Mouse (Mus musculus): ENCODE measurements around the gene Tpi1. TPM values are rescaled to one million over a fixed set of nuclear protein-coding genes. Genes with fewer than 3 reads are reported as not detected.

Tpi1 gene
- polyA plus RNA-seq, 1 experiment from 2014 or later, result 383 TPM

DNA sequence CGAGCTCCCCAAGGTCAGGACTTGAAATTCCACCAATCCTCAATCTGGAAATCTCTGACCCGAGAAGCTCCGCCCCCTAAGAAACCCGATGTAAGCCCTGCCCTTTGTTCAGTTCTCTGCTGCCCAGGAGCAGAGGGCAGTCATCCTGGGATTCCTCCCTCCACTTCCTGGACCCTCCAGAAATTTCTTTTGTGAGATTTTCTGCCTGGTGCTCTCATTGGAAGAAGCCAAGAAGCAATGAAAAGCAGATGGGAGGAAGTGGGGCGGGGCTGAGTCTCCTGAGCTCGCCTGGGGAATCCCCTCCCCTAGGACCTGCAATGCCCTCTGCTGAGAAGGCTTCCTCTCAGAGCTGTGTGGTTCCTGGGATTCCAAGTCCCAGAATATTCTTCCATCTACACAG is 31.7 kb downstream of the Tpi1 start:
- Histone ChIP-seq H3K4me1 (peaks cover 9% of the 10 kb centered on the region; the same call in 1 of the 2 replicates), H3K4me2 (no peak overlapping the region), H3K36me3 (replicated peaks) (no peaks in the 10 kb centered on the region), H3K27me3 (replicated peaks) (no peaks in the 10 kb centered on the region), H3K9me3 (no peaks in the 10 kb centered on the region), H3K4me3 (no peak overlapping the region), H3K9ac (no peak overlapping the region), H3K27ac (no peak overlapping the region)
- ATAC-seq (replicated peaks), result no peak
- 23% methylated on average over 6 of the region's 6 CpGs for WGBS

DNA sequence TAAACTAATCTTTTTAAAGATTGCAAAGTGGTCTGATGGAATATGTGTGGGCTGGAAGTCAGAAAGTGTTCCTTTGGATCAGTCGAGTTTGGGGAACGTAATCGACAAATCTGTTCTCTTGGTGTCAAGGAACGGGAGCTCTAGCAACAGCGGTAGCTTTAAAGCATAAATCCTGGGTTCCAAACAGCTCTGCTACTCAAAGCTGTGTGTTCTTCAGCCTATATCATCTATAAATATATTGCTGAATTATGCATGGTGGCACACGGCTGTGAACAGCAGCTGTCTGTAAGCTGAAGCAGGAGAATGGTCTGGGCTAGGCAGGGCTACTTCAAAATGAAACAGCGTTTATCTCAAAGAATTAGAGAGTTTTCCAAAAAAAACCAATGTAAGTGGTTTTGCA is 33.2 kb downstream of the Tpi1 start:
- Histone ChIP-seq H3K4me3 (no peak overlapping the region), H3K36me3 (replicated peaks) (no peaks in the 10 kb centered on the region), H3K4me2 (no peak overlapping the region), H3K9me3 (no peaks in the 10 kb centered on the region), H3K27me3 (replicated peaks) (no peaks in the 10 kb centered on the region), H3K4me1 (peaks cover 9% of the 10 kb centered on the region; the same call in 1 of the 2 replicates), H3K27ac (no peak overlapping the region), H3K9ac (no peak overlapping the region)
- 86% methylated on average over 7 of the region's 7 CpGs for WGBS
- no peak for ATAC-seq (replicated peaks)

GRCm38 (mm10) chr6:124779984-124780416 is 34.1 kb downstream of the Tpi1 start:
- WGBS, result 3% methylated on average over 10 of the region's 10 CpGs
- ATAC-seq (replicated peaks), result no peak
- Histone ChIP-seq H3K9ac (0 out of 2 replicates have a peak overlapping the region, but pooled peaks have one; percentile 17), H3K4me3 (peak overlapping the region; percentile 33), H3K27ac (no peak overlapping the region), H3K9me3 (no peaks in the 10 kb centered on the region), H3K36me3 (replicated peaks) (no peaks in the 10 kb centered on the region), H3K4me1 (peaks cover 9% of the 10 kb centered on the region; the same call in 1 of the 2 replicates), H3K27me3 (replicated peaks) (no peaks in the 10 kb centered on the region), H3K4me2 (peak overlapping the region; percentile 48)

- H3K27ac ChIP-seq, result no peak within 1 kb of the TSS
- peak within 1 kb of the TSS; percentile 48 for H3K4me2 ChIP-seq
- H3K4me1 ChIP-seq, result peaks cover 9% of the 10 kb centered on the region; the same call in 1 of the 2 replicates
- H3K36me3 ChIP-seq (replicated peaks), result no peaks in the 10 kb centered on the region
- no peaks in the 10 kb centered on the region for H3K27me3 ChIP-seq (replicated peaks)
- ATAC-seq (replicated peaks), result peak; percentile 60
- 2% methylated on average over 23 of the region's 23 CpGs for WGBS
- H3K9me3 ChIP-seq, result no peaks in the 10 kb centered on the region
- H3K9ac ChIP-seq, result 0 out of 2 replicates have a peak within 1 kb of the TSS, but pooled peaks have one; percentile 17
- H3K4me3 ChIP-seq, result peak within 1 kb of the TSS; percentile 33
These were observed 34.7 kb downstream of the Tpi1 start, which contains the start of gene Lrrc23 for GRCm38 (mm10) chr6:124779222-124779983. Lrrc23 (minus strand) TSS chr6:124779727.

DNA sequence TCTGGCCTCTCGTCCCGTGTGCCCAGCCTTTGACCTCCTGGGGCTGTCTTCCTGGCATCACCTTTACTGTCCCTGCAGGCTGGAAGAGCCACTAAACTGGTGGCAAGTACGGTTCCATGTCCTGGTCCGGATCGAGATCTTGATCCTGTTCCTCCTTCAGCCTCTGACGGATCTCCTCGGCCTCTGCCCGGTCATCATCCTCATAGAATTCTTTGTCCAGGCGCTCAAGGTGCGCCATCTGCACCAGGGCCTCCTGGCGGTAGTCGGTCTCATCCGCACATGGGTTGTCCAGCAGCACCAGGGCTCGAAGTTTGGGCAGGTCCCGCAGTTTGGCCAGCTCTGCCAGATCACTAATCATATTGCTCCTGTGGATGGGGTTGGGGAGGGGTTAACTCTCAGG is 43.6 kb downstream of the Tpi1 start:
- H3K9ac ChIP-seq, result no peak overlapping the region
- H3K4me1 ChIP-seq, result peaks cover 27% of the 10 kb centered on the region
- no peak overlapping the region for H3K4me2 ChIP-seq
- WGBS, result 89% methylated on average over 15 of the region's 15 CpGs
- no peaks in the 10 kb centered on the region for H3K9me3 ChIP-seq
- H3K36me3 ChIP-seq (replicated peaks), result no peaks in the 10 kb centered on the region
- no peak overlapping the region for H3K27ac ChIP-seq
- no peak overlapping the region for H3K4me3 ChIP-seq
- 0 out of 2 replicates have a peak, but pooled peaks cover 2% of the 10 kb centered on the region for H3K27me3 ChIP-seq (replicated peaks)
- ATAC-seq (replicated peaks), result no peak

DNA sequence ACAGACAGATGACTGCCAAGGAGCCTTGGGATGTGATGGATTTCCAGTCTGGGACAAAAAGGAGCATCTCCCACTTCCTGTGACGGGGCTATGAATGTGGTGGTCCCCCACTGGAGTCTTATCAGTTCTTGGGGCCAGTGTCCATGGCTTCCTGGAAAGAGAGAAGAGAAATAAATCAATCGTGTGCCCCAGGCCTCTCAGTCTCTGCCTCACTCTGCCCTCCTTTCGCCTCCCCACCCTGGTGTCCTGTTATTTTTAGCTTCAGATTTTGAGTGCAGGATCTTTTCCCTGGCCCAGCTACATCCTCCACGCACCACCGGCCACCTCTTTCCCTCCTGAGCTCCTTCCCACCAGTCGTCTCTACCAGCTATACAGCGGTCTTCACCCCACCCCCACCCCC is 44.1 kb downstream of the Tpi1 start:
- no peak; the same call in 1 of the 2 replicates for ATAC-seq (replicated peaks)
- H3K27ac ChIP-seq, result peak overlapping the region; percentile 67
- no peaks in the 10 kb centered on the region for H3K9me3 ChIP-seq
- peaks cover 27% of the 10 kb centered on the region for H3K4me1 ChIP-seq
- H3K9ac ChIP-seq, result peak overlapping the region; percentile 60
- H3K4me2 ChIP-seq, result peak overlapping the region; percentile 81
- 56% methylated on average over 7 of the region's 7 CpGs for WGBS
- H3K36me3 ChIP-seq (replicated peaks), result no peaks in the 10 kb centered on the region
- peak overlapping the region; percentile 47 for H3K4me3 ChIP-seq
- H3K27me3 ChIP-seq (replicated peaks), result 0 out of 2 replicates have a peak, but pooled peaks cover 2% of the 10 kb centered on the region

DNA sequence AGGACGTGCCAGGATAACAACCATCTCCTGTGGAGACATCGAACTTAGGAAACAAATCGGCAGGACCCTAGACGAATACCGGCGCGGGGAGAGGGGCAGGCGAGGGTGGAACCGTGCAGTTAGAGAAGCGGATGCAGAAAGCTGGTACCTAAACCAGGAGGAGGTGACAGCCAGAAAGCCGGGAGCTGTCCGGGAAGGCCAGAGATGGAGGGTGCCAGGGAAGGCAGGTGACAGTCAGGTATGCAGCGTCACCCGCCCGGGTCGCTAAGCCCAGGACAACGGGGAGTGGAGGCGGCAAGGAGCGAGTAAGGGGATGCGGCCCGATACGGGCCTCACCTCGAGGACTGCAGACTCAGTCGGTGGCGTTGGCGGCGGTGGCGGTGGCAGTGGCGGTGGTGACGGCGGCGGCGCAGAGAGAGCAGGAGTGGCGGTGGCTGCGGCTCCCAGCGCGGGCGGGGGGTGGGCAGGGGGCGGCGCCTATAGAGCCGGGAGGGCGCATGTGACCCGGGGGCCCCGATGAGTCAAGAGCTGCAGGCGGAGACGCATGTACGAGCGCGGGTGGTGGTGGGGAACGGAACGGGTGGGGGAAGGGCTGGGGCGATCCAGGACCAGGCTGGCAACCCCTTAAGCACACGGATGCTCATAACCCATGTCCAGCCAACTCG is 44.9 kb downstream of the Tpi1 start, which contains the start of gene Eno2:
TSS of gene Eno2 (minus strand) at position 573 of the 665 bp plus-strand sequence.
- peak within 1 kb of the TSS; percentile 60 for H3K9ac ChIP-seq
- no peaks in the 10 kb centered on the region for H3K36me3 ChIP-seq (replicated peaks)
- H3K27ac ChIP-seq, result peak within 1 kb of the TSS; percentile 67
- WGBS, result 1% methylated on average over 54 of the region's 54 CpGs
- H3K4me3 ChIP-seq, result peak within 1 kb of the TSS; percentile 47
- H3K4me2 ChIP-seq, result peak within 1 kb of the TSS; percentile 81
- 0 out of 2 replicates have a peak, but pooled peaks cover 2% of the 10 kb centered on the region for H3K27me3 ChIP-seq (replicated peaks)
- H3K9me3 ChIP-seq, result no peaks in the 10 kb centered on the region
- H3K4me1 ChIP-seq, result peaks cover 27% of the 10 kb centered on the region
- ATAC-seq (replicated peaks), result peak; percentile 83

DNA sequence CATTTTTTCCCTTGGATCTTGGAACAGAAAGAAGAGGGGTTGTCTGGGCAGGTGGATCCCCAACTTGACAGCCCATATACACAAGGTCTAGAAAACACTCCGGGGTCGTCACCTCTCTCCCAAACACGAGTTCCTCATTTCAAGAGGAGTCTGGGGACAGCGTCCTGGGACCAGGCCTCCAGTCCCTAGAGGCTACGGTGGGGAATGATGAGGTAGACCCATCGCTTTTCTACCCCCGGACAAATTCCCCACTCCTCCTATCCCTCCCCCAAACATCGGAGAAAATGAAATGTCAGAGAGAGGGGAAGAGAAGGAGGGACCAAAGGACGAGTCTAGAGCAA is 45.4 kb downstream of the Tpi1 start:
- H3K4me3 ChIP-seq, result peak overlapping the region; percentile 47
- H3K4me2 ChIP-seq, result peak overlapping the region; percentile 81
- H3K9ac ChIP-seq, result peak overlapping the region; percentile 60
- no peaks in the 10 kb centered on the region for H3K9me3 ChIP-seq
- H3K36me3 ChIP-seq (replicated peaks), result no peaks in the 10 kb centered on the region
- peak overlapping the region; percentile 67 for H3K27ac ChIP-seq
- 7% methylated on average over 9 of the region's 9 CpGs for WGBS
- 0 out of 2 replicates have a peak, but pooled peaks cover 2% of the 10 kb centered on the region for H3K27me3 ChIP-seq (replicated peaks)
- peak; percentile 8; the same call in 1 of the 2 replicates for ATAC-seq (replicated peaks)
- peaks cover 27% of the 10 kb centered on the region for H3K4me1 ChIP-seq

DNA sequence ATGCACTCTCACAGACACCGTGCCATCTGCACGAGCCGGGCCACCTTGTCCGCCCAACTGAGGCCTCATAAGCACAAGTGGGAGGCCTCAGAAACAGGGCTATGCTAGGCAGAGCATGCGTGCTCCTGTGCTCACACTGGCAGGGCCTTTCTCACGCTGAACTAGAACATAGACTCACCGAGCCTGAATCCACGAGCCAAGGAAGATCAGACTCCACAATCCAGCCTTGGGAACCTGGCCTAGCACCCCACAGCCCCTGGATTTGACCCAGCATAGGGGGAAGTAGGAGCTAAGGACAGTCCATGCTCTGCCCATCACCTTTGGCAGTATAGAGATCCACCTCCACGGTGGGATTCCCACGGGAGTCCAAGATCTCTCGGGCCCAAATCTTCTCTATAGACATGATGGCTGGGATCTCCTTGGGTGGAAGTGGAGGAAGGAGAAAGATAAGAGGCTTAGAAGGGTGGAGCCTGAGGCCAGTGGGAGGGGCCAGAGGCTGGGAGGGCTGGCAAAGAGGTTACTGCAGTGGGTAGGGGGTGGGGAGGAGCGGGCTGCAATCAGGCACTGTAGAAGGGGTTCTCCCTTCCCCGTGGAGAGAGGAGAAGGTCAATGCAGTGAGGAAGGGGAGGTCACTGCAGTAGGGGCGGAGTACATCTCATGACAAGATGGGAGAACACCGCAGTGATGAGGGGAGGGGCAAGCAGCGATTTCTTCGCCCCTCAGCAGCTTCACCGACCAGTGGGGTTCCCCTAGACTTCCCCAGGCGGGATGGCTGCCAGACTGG is 46.0 kb downstream of the Tpi1 start:
- Histone ChIP-seq H3K27ac (peak overlapping the region; percentile 67), H3K27me3 (replicated peaks) (0 out of 2 replicates have a peak, but pooled peaks cover 2% of the 10 kb centered on the region), H3K4me3 (peak overlapping the region; percentile 47), H3K9ac (peak overlapping the region; percentile 60; the same call in 1 of the 2 replicates), H3K4me1 (peaks cover 27% of the 10 kb centered on the region), H3K36me3 (replicated peaks) (no peaks in the 10 kb centered on the region), H3K9me3 (no peaks in the 10 kb centered on the region), H3K4me2 (peak overlapping the region; percentile 81)
- peak; percentile 24 for ATAC-seq (replicated peaks)
- 21% methylated on average over 17 of the region's 19 CpGs for WGBS

- Histone ChIP-seq H3K4me3 (no peak overlapping the region), H3K36me3 (replicated peaks) (no peaks in the 10 kb centered on the region), H3K9me3 (no peaks in the 10 kb centered on the region), H3K4me2 (peak overlapping the region; percentile 81), H3K27me3 (replicated peaks) (0 out of 2 replicates have a peak, but pooled peaks cover 2% of the 10 kb centered on the region), H3K9ac (no peak overlapping the region), H3K4me1 (peaks cover 27% of the 10 kb centered on the region), H3K27ac (peak overlapping the region; percentile 13; the same call in 1 of the 2 replicates)
- no peak for ATAC-seq (replicated peaks)
- WGBS, result 24% methylated on average over 4 of the region's 4 CpGs
These were observed 46.6 kb downstream of the Tpi1 start for GRCm38 (mm10) chr6:124767536-124767919.

GRCm38 (mm10) chr6:124765951-124766350 is 48.1 kb downstream of the Tpi1 start:
- Histone ChIP-seq H3K27me3 (replicated peaks) (0 out of 2 replicates have a peak, but pooled peaks cover 2% of the 10 kb centered on the region), H3K9me3 (no peaks in the 10 kb centered on the region), H3K27ac (no peak overlapping the region), H3K4me3 (no peak overlapping the region), H3K9ac (no peak overlapping the region), H3K4me1 (peaks cover 27% of the 10 kb centered on the region), H3K4me2 (no peak overlapping the region), H3K36me3 (replicated peaks) (no peaks in the 10 kb centered on the region)
- ATAC-seq (replicated peaks), result no peak
- 89% methylated on average over 7 of the region's 7 CpGs for WGBS

Data from midbrain, embryonic 15.5 days (tissue).